Mouse (Mus musculus): ENCODE data around the gene Mettl27. TPM values are rescaled to one million over a fixed set of nuclear protein-coding genes. Genes with fewer than 3 reads are reported as not detected.

Gene Mettl27
- polyA plus RNA-seq, 1 experiment from 2014 or later = 10.4 TPM

DNA sequence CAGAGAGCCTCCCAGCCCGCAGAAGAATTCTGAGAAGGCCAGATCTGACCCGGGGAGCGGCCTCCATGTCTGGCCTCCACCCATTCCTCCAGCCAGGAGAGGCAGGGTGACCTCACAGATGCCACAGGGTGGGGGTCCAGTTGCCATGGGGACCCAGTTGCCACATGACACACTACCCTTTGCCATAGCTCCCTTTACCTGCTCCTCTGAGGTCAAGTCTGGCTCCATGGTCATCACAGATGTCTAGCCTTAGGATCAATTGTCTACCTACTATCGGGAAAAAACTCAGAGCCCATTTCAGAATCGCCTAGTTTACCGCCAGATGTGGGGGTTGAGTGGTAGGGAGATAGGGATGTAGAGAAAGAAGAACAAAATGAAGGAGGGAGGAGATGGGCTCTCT is 25.5 kb upstream of the Mettl27 start, which contains the start of gene Tmem270:
Tmem270 (minus strand) TSS at position 101 of the 400 bp plus-strand sequence.
- H3K4me2 ChIP-seq (replicated peaks) = no peak within 1 kb of the TSS
- no peak for ATAC-seq (ENCODE audit: low FRiP score)
- H3K9me3 ChIP-seq (replicated peaks) = no peaks in the 10 kb centered on the region
- no peak within 1 kb of the TSS for H3K9ac ChIP-seq
- H3K4me3 ChIP-seq = no peak within 1 kb of the TSS
- H3K27me3 ChIP-seq = no peaks in the 10 kb centered on the region
- no peaks in the 10 kb centered on the region; the same call in 1 of the 2 replicates for H3K4me1 ChIP-seq
- H3K36me3 ChIP-seq = no peaks in the 10 kb centered on the region
- 76% methylated on average over 6 of the region's 6 CpGs for WGBS
- no peak within 1 kb of the TSS for H3K27ac ChIP-seq

DNA sequence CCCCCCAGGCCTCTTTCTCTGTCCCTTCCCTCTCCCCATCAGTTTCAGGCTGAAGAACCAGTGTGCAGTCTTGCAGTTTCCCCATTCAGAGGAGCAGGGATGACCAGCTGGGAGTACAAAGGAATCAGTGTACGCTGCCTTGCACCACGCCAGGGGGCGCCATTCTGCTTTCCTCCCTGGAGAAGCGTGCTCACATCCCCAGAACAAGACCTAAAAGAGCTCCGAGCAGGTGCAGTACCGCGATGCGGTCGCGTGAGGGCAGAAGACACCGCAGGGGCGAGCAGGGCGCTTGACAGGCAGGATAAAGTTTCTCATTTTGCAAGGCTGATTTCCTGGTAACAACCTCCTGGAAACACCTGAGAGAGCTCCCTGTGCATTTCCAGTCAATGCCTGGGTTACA is 25.0 kb upstream of the Mettl27 start:
- WGBS = under 1% methylated on average over 13 of the region's 13 CpGs
- Histone ChIP-seq H3K4me1 (no peaks in the 10 kb centered on the region; the same call in 1 of the 2 replicates), H3K27ac (no peak overlapping the region), H3K27me3 (no peaks in the 10 kb centered on the region), H3K36me3 (no peaks in the 10 kb centered on the region), H3K9ac (no peak overlapping the region), H3K9me3 (replicated peaks) (no peaks in the 10 kb centered on the region), H3K4me3 (no peak overlapping the region), H3K4me2 (replicated peaks) (no peak overlapping the region)
- 0 out of 2 replicates have a peak, but pooled peaks have one; percentile 38 for ATAC-seq (ENCODE audit: low FRiP score)

DNA sequence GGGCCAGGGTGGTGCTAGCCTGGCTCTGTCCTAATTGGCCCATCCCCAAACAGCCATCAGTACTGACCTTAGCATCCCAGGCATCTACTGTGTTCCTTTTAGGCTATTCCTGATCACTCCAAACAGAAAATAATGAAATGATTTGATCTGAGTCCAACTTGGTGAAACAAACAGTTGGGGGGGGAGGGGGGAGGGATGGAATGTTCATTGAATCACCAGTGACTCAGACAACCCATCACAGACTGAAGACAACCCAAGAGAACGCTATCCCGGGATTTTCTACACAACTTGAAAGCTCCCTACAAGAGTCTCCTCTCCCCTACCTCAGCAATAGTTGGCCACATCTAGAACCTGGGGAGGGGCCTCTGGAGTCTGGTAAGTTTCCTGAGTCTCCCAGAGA is 20.3 kb upstream of the Mettl27 start:
- ATAC-seq (ENCODE audit: low FRiP score) = no peak
- H3K9me3 ChIP-seq (replicated peaks) = no peaks in the 10 kb centered on the region
- H3K9ac ChIP-seq = no peak overlapping the region
- no peaks in the 10 kb centered on the region for H3K27me3 ChIP-seq
- H3K4me1 ChIP-seq = no peaks in the 10 kb centered on the region; the same call in 1 of the 2 replicates
- WGBS = 87% methylated on average over 2 of the region's 2 CpGs
- no peak overlapping the region for H3K4me2 ChIP-seq (replicated peaks)
- no peak overlapping the region for H3K4me3 ChIP-seq
- H3K27ac ChIP-seq = no peak overlapping the region
- H3K36me3 ChIP-seq = no peaks in the 10 kb centered on the region

DNA sequence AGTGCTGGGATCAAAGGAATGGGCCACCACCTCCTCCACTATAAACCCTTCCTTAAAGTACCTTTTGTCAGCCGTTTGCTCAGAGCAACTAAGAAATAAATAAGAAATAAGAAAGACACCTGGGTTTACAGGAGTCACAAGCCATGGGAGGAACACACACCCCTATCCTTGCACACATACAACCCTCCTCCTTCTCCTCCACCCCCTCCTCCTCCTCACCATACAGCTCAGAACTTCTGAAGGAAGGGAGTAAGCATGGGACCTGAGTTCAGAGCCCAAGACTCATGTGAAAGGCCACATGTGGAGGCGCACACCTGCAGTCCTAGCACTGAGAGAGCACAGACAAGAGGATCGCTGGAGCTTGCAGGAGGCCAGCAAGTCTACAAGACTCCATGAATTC is 18.8 kb upstream of the Mettl27 start:
- H3K27me3 ChIP-seq = no peaks in the 10 kb centered on the region
- H3K9me3 ChIP-seq (replicated peaks) = 0 out of 2 replicates have a peak, but pooled peaks cover 4% of the 10 kb centered on the region
- 80% methylated on average over 3 of the region's 3 CpGs for WGBS
- no peaks in the 10 kb centered on the region for H3K4me1 ChIP-seq
- H3K9ac ChIP-seq = no peak overlapping the region
- no peak overlapping the region for H3K4me2 ChIP-seq (replicated peaks)
- H3K36me3 ChIP-seq = no peaks in the 10 kb centered on the region
- no peak overlapping the region for H3K27ac ChIP-seq
- no peak overlapping the region for H3K4me3 ChIP-seq
- ATAC-seq (ENCODE audit: low FRiP score) = no peak

DNA sequence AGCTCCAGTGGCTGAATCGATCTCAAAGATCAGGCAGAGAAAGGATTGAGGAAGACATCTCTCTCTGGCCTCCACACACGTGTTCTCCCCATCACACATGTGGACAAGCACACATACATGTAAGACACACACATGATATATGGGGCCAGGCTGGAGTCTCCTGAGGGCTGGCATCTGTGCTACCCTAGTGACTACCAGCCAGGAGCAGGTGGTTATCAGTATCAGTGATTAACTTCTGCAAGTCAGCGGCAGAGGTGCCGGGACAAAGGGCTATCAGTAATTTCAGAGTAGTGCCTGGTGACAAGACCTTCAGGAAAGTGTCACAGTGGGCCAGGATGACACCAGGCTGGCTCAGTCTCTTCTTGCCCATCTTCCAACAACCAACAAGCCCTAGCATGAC is 18.4 kb upstream of the Mettl27 start:
- Histone ChIP-seq H3K27ac (no peak overlapping the region), H3K36me3 (no peaks in the 10 kb centered on the region), H3K4me2 (replicated peaks) (no peak overlapping the region), H3K9me3 (replicated peaks) (0 out of 2 replicates have a peak, but pooled peaks cover 4% of the 10 kb centered on the region), H3K4me1 (no peaks in the 10 kb centered on the region), H3K9ac (no peak overlapping the region), H3K4me3 (no peak overlapping the region), H3K27me3 (no peaks in the 10 kb centered on the region)
- no peak for ATAC-seq (ENCODE audit: low FRiP score)
- WGBS = 87% methylated on average over 4 of the region's 4 CpGs

DNA sequence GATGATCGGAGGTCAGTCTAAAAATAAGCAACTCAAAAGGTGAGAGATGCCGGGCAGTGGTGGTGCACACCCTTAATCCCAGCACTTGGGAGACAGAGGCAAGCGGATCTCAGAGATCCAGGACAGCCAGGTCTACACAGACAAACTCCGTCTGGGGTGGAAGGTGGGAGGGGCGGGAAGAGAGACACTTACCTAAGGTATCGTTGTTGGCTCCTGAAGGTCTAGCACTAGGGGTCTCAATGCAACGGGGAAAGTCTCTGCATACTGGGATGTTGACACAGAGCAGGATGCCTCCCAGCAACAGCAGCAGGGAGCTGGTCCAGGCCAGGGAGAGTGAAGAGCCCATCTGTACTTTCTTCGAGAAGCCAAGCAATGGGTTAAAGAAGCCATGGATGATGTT is 17.7 kb upstream of the Mettl27 start:
- Histone ChIP-seq H3K27ac (no peak overlapping the region), H3K9me3 (replicated peaks) (0 out of 2 replicates have a peak, but pooled peaks cover 4% of the 10 kb centered on the region), H3K27me3 (no peaks in the 10 kb centered on the region), H3K4me2 (replicated peaks) (no peak overlapping the region), H3K4me3 (no peak overlapping the region), H3K36me3 (no peaks in the 10 kb centered on the region), H3K9ac (no peak overlapping the region), H3K4me1 (no peaks in the 10 kb centered on the region)
- no peak for ATAC-seq (ENCODE audit: low FRiP score)
- WGBS = 83% methylated on average over 8 of the region's 8 CpGs

DNA sequence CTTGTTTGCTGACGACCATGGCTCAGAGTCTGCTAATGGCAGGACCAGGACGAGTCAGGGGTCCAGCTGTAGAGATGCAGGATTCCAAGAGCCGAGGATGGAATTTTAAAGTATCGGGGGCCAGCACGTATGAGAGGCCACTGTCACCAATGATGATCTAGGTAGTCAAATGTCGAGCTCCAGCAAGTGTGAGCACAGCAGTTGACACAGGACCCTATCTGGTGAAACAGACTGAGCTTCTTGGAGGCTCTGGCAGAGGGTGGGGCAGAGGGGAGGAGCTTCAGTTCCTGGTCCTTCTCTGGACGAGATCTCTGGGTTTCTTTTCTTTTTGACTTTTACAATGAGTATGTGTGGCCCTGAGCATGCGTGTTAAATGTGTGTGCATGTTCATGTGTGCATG is 16.9 kb upstream of the Mettl27 start, which contains the start of gene Cldn13:
Cldn13 (minus strand) TSS at position 216 of the 400 bp plus-strand sequence.
- H3K9me3 ChIP-seq (replicated peaks) = 0 out of 2 replicates have a peak, but pooled peaks cover 4% of the 10 kb centered on the region
- no peaks in the 10 kb centered on the region for H3K4me1 ChIP-seq
- no peak within 1 kb of the TSS for H3K9ac ChIP-seq
- H3K36me3 ChIP-seq = no peaks in the 10 kb centered on the region
- no peak within 1 kb of the TSS for H3K4me2 ChIP-seq (replicated peaks)
- WGBS = 81% methylated on average over 8 of the region's 8 CpGs
- no peak for ATAC-seq (ENCODE audit: low FRiP score)
- no peak within 1 kb of the TSS for H3K4me3 ChIP-seq
- H3K27me3 ChIP-seq = no peaks in the 10 kb centered on the region
- no peak within 1 kb of the TSS for H3K27ac ChIP-seq

DNA sequence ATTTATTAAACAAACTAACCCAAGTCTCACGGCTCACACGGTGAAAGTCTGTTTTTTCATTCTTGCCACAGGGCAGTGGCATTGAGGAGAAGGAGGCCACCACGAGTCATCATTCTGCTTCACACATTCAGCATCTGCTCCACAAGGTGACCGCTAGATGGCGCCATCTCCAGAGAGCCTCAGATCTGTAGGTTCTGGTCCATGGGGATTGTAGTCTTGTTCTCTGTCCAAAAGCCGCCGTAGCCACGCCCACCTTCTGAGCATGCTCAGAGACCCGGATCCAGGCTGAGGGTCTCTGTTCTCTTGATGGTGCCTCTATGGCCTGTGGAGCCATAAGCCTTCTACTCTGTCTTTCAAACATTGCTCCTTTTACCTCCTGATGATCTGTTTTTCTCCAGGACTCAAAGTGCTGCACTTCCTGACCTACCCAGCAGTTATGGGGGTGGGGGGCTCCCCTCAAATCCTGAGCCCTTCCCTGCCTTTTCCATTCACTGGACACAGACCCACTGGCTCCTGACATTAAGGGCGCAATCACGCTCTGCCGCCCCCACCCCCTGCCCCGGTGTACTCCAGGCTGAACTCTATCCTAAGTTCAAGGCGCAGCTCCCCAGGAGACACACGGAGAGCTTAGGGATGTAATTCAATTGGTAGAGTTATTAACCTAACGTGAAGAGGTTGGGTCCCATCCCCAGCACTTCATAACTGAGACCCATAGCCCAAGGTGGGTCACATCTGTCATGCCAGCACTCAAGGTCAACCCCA is 13.9 kb upstream of the Mettl27 start:
- no peak overlapping the region for H3K4me2 ChIP-seq (replicated peaks)
- no peak overlapping the region for H3K9ac ChIP-seq
- ATAC-seq (ENCODE audit: low FRiP score) = no peak
- no peak overlapping the region for H3K27ac ChIP-seq
- H3K4me3 ChIP-seq = no peak overlapping the region
- no peaks in the 10 kb centered on the region for H3K36me3 ChIP-seq
- H3K9me3 ChIP-seq (replicated peaks) = 0 out of 2 replicates have a peak, but pooled peaks cover 4% of the 10 kb centered on the region
- WGBS = 49% methylated on average over 16 of the region's 16 CpGs
- no peaks in the 10 kb centered on the region for H3K4me1 ChIP-seq
- no peaks in the 10 kb centered on the region for H3K27me3 ChIP-seq

DNA sequence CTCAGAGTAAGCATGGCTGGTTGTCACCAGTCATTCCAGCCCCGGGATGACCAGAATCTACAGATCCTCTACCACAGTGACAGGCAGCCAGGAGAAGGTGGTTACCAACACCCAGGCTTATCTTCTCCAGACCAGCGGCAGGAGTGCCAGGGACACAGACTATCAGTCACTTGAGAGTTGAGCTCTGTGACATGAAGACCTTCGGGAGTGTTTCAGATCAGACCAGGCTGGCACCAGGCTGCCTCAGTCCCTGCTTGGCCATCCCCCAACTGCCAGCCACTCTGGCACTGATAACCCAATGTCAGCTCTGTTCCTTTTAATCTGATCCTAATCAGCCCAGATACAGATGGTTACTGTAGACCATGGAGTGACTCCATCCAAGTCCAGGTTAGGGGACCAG is 13.1 kb upstream of the Mettl27 start:
- Histone ChIP-seq H3K4me3 (no peak overlapping the region), H3K36me3 (no peaks in the 10 kb centered on the region), H3K4me1 (no peaks in the 10 kb centered on the region), H3K9me3 (replicated peaks) (0 out of 2 replicates have a peak, but pooled peaks cover 4% of the 10 kb centered on the region), H3K4me2 (replicated peaks) (no peak overlapping the region), H3K27me3 (no peaks in the 10 kb centered on the region), H3K9ac (no peak overlapping the region), H3K27ac (no peak overlapping the region)
- WGBS = 92% methylated on average over 3 of the region's 3 CpGs
- no peak for ATAC-seq (ENCODE audit: low FRiP score)

DNA sequence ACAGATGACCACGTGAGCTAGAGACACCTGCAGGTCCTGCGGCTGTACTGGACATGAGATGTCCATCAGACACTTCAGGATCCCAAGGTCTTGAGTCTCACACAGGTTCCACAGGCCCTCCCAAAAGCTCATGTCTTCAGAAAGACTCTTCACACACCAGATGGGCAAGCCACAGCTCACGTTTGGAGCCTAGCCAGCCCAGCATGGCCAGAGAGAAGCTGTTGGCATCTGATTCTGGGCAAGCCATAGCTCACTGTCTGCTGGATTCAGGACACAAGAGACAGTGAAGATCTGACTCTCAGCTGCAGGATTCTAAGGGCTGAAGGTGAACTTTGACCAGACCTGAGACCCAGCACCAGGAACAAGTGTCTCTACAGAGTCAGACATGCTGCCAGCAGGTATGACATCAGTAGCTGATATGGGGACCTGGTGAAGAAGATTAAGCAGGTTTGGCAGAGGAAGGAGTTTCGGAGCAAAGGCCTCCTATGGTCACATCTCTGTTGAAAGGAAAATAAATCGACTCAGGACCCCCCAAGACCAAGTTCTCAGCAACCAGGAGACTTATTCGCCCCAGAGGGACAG is 12.0 kb upstream of the Mettl27 start:
- Histone ChIP-seq H3K4me3 (no peak overlapping the region), H3K27ac (no peak overlapping the region), H3K27me3 (no peaks in the 10 kb centered on the region; the same call in 1 of the 2 replicates), H3K4me2 (replicated peaks) (no peak overlapping the region), H3K36me3 (no peaks in the 10 kb centered on the region), H3K4me1 (no peaks in the 10 kb centered on the region), H3K9ac (no peak overlapping the region), H3K9me3 (replicated peaks) (0 out of 2 replicates have a peak, but pooled peaks cover 4% of the 10 kb centered on the region)
- WGBS = 70% methylated on average over 6 of the region's 6 CpGs
- no peak for ATAC-seq (ENCODE audit: low FRiP score)

DNA sequence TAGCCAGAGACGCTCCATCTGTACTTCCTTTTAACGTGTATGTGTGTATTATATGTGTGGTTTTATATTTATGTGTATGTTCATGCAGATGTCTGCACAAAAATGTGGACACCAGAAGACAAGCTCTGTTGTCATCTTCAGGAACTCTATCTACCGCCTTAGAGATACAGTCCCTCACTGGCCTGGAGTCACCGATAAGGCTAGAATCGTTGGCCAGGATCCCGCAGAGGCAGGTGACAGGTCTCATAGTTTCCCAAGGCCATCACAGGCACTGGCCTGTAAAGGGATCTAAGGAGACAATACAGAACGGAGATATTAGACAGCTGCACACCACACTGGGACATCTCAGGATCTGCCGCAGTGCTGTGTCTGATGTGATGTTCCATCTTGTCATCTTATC is 11.1 kb upstream of the Mettl27 start:
- H3K9ac ChIP-seq = no peak overlapping the region
- no peak overlapping the region for H3K27ac ChIP-seq
- no peaks in the 10 kb centered on the region for H3K36me3 ChIP-seq
- H3K27me3 ChIP-seq = no peaks in the 10 kb centered on the region; the same call in 1 of the 2 replicates
- no peaks in the 10 kb centered on the region for H3K4me1 ChIP-seq
- H3K9me3 ChIP-seq (replicated peaks) = 0 out of 2 replicates have a peak, but pooled peaks cover 4% of the 10 kb centered on the region
- ATAC-seq (ENCODE audit: low FRiP score) = no peak
- H3K4me2 ChIP-seq (replicated peaks) = no peak overlapping the region
- no peak overlapping the region for H3K4me3 ChIP-seq
- 94% methylated on average over 8 of the region's 8 CpGs for WGBS

DNA sequence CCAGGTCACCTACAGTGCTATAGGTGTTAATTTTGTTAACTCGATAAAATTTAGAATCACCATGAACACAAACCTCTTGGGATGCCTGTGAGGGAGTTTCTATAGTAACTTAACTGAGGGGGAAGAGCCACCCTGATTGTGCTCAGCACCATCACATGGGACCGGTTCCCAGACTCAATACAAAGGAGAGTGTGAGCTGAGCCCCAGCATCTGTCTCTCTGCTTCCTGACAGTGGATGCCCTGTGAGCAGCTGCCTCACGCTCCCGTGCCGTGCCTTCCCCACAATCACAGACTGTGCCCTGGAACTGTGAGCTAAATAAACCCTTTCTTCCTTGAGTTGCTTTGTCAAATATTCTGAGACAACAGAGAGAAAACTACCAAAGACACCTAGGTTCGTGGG is 9.0 kb upstream of the Mettl27 start:
- 64% methylated on average over 6 of the region's 6 CpGs for WGBS
- H3K9ac ChIP-seq = no peak overlapping the region
- ATAC-seq (ENCODE audit: low FRiP score) = no peak
- no peak overlapping the region for H3K4me3 ChIP-seq
- no peaks in the 10 kb centered on the region; the same call in 1 of the 2 replicates for H3K27me3 ChIP-seq
- no peaks in the 10 kb centered on the region for H3K4me1 ChIP-seq
- H3K9me3 ChIP-seq (replicated peaks) = no peaks in the 10 kb centered on the region
- H3K4me2 ChIP-seq (replicated peaks) = no peak overlapping the region
- H3K36me3 ChIP-seq = no peaks in the 10 kb centered on the region
- no peak overlapping the region for H3K27ac ChIP-seq

All from hindbrain, embryonic 12.5 days (tissue).